Mouse (Mus musculus): Measurements from ENCODE around the gene Sap18.
"Not testable (repeated sequence)": the region's sequence is repeated elsewhere in the genome, so short reads cannot be mapped to it uniquely, and the experiment has no call there.

Sap18 gene

GRCm38 (mm10) chr14:57856037-57856436 lies 58.1 kb downstream of the Sap18 start:
- DNase-seq (ENCODE audit: low read depth, low spot score) = peak; percentile 17
- not testable (repeated sequence) for H3K27me3 ChIP-seq (ENCODE audit: control insufficient read depth, insufficient read depth, low read length, poor library complexity, severe bottlenecking); H3K36me3 ChIP-seq (ENCODE audit: control insufficient read depth, insufficient read depth, low read length, poor library complexity, severe bottlenecking)

All from splenic B cell, adult 2 months (primary cell).